Mouse (Mus musculus) lung, postnatal 25 days (tissue): ENCODE measurements around the gene Ptprm.
A peak's percentile ranks its signal among the peaks of the same experiment; 100 is the strongest.

Experiments
- DNase-seq: peaks from one replicate; pipeline ENCODE4 v3.0.0; 2022; ENCODE audit warnings: low spot score

Ptprm gene

DNA sequence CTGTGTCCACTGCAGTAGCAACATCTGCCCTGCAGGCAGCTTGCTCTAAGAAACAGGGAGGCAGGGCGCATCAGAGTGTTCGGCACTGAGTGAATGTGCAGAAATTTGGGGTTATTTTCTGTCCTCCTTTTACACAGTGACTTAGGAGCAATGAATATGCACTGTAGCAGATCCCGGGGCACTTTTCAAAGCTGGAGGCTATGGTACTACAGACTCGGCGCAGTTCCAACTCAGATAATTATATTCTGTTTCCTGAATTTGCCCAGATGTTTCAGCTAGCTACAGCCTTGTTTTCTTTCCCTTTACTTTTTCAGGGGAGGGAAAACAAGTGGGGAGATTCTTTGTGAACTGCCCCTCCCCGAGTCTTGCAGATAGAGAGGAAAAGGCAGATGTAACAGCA is 281.1 kb downstream of the Ptprm start:
- DNase-seq = no peak

DNA sequence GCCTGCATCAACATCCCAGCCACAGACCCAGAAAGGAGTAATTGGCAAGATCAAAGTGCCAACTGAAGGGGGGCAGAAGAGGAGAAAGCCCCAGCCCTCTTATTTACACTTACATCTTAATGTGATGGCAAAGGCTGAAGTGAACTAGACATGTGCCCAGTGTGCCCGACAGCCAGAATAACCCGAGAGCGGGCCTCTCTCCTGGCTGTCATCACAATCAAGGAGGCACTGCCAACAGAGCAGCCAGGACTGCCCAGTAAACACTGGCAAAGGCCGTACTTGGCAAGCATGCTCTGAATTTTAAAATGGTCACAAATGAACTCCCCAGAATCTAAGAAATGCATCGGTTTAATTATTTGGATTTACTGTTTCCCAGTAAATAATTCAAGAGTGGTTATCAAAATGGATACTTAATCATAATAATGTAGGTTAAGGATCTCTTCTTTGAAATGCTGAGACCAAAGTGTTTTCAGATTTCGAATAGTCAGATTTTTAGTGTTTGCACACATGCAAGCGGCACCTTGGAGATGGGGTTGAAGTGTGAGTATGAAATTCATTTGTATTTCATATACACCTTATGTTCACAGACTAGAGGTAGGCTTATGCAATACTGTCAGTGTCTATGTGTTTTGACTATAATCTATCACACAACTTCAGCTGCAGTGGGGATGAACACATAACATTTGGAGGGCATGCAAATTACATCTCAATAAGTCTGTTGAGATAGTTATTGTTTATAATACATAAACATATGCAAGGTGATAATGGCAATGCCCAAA is 282.8 kb downstream of the Ptprm start:
- peak; percentile 20 for DNase-seq

DNA sequence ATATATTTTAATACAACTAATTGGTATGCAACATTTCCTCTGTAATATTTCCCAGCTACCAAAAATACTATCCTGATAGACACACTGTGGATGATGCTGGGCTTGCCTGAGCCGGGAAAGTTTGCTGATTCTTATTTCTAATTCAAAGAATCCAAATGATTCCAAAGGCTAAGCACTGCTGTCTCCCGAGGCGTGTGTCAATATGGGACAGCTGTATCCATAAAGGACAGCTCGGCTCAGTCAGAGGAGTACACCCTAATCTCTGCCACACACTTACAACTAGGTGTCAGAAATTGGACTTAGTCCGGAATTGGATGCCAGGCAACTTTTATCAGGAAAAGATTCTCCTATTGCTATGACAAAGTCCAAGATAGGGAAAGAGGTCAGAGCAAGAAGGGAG is 290.6 kb downstream of the Ptprm start:
- no peak for DNase-seq

DNA sequence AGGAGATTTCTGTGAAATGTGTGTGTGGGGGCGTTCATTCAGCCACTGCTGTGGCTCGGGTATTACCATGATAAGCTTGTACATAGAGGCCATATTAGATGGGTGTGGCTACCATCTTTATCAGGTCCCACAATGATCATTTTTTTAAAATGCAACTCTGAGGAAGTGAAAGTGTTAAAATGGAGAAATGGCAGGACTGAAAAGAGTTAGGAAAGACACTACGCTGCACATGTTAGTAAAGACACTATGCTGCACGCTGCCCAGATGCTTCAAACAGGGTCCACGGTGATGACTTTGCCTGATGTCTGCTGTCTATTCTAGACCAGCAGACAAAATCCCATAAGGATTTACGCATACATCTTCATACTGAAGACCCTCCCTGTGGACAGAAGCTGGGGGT is 298.6 kb downstream of the Ptprm start:
- no peak for DNase-seq

DNA sequence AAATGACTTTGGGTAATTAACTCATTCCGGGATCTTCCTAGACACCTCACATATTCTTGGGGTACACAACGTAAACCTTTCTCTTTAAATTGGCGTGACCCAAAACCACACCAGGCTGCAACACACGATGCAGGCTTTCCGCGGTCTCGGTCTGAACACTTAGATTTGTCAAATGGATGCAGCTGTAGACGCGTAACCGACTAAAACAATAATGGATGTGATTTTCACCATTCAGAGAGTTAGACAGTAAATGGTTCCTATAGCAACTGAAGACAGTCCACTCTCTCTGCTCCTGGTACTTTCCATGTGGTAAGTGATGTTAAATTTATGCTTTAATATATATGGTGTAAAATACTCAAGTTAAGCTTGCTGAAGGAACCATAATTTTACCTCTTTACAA is 300.1 kb downstream of the Ptprm start:
- no peak for DNase-seq

DNA sequence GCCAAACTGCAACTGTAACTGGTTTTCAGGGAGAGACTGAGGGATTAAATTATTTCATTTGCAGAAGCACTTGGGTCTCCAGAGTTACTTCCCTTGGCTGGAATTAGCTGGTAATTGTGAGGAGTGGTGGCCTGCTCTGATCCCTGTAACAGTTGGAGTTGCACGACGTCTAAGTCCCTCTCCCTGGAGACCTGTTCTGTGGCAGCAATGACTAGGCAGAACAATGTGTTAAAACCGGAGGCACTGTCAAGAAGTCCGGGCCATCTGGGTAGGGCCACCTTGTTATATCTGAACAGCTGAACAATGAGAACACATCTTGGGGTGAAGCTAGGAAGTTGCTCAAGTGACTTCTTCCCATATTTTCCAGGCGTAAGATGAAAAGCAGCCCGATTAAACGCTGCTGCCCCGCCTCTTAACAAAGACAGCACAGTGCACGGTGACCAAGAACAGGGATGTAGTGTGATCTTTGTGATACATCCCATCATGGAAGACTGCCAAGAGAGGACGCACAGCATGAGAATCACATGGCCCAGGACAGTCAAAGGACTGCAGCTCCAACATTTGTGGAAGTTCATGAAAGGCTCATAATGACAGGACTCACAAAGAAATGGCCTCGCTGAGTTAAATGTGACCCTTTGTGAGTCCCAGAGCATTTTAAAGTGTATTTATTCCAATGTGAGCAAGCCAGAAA is 301.5 kb downstream of the Ptprm start:
- DNase-seq = no peak

DNA sequence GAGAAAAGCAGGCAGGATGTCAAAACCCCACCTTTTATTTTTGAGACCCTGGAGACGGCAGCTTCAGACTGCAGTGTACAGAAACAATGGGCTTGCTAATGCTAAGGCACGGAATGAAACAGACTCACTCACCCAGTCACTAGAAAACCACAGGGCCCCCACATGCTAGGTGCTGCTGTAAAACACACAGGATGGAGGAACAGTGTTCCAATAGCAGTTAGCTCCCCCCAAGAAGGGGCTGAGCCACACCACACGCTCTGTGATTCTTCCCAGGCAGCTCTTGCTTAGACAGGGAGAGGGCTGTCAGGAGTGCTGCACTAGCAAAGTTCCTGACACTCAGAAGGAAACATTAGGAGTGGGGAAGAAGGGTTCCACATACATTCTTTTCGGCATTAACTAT is 306.6 kb downstream of the Ptprm start:
- no peak for DNase-seq

DNA sequence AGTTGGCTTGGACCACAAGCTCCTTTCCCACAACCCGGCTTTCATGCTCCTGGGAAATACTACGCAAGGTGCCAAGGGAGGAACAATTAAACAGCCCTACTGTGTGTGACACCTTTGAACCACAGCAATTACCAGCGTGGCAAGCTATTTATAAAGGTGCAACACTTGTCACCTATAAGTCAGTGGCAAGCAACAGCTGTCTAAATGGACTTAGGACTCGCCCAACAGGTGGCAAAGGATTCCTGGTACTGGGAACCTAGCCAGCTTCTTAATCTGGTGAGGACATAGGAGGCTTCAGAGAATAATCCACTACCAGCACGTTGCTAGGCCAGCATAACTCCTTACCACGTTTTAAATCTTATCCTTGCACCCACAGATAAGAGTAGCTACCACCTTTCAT is 315.7 kb downstream of the Ptprm start:
- DNase-seq = no peak

DNA sequence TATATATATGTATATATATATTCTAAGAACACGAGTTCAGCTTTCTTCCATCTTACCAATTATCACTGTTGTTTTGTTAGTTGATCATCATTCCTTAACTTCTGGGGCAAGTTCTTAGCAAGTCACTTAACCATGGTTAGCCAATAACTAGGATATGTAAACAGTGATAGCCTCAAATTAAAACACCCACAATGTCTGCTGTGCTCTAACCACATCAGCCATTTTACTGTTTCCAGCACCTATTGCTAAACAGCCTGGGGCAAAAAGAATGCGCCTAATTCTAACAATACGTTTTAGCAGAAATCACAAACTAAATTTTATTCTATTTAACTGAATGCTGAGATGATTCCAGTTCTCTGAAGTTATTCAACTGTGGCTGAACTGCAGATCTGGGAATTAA is 320.7 kb downstream of the Ptprm start:
- DNase-seq = no peak

DNA sequence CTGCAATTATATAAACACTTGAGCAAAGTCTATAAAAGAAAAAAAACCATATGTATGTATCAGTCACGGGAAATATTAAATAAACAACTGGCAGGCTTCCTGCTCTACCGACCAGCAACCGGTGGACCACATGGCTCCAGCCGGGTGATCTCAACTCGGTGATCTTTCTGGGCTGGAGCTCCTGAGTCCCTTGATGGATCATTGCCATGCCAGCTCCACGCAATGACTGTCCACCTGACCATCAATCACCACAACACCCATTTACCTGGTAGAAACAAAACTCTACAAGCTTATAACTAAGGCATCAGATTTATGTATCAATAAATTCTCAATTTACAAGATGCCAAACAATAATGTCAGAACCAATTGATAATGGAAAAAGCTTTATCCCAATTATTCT is 322.2 kb downstream of the Ptprm start:
- DNase-seq = no peak

DNA sequence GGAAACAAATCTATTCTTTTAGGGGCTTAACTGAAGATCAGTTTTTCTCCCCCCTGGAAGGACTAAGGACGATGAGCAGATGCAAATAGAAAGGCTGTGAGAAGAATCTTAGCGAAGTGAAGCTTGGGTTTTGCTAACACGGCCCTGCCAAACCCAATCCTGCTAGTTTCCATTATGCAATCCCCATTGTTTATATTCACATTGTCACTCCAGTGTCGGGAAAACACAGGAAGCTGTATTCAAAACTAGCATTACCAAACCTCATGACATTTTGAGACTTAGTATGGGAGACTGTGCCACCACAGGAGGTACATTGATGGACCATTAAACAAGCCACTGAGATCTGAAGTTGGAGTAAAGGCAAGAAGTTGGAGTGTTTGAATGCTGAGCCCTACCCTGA is 322.9 kb downstream of the Ptprm start:
- peak; percentile 43 for DNase-seq

DNA sequence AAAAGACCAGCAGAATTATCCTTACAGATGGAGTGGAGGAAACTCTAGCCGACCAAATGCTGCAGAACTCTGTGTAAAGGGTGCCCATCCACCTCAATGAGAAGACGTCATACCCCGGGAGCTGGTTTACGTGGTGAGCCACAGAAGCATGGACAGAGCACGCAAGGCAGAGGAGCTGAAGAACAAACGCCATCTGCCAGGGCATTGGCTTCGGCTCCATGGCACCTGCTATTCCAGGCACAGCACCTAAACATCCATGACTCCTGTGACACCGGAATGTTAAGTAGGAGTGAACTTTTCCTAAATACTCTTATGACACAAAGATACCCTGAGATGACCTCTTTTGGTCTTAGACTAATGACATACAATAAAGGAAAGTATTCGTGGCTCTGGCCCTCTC is 327.0 kb downstream of the Ptprm start:
- no peak for DNase-seq

DNA sequence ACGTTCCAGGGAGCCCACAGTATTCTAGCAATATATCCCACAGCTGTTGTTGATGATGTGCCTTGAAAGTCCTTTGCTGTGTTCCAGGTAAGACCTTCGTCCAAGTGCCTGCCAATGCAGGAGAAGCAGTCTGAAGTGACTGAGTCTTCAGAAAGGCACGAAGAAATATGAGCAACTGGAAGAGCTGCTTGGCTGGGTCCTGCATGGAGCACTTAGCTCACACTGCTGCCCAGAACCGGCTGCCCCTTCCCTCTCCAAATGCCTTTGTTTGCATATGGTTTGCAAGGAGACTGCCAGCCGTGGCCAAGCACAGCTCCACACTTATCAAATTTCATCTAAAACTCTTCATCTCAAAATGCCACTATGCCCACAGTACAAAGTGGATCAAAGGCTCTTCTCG is 337.8 kb downstream of the Ptprm start:
- peak; percentile 12 for DNase-seq

DNA sequence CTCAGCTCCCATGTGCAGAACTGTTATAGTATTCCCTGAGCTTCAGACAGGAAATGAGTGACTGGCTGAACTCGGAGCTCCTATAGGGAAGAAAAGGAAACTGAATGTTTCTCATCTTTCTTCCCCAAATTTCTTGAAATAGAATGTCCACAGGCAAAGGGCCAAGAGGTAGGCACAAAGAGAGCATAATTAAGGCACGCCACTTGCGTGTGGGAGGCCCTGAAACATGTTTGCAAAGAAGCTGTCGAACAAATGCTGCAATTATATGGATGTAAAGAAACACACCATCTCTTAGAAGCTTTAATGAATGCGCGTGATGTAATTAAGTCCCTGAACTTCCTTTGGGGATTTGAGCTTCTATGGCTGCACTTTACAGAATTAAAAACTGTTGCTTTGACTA is 341.0 kb downstream of the Ptprm start:
- DNase-seq = no peak

DNA sequence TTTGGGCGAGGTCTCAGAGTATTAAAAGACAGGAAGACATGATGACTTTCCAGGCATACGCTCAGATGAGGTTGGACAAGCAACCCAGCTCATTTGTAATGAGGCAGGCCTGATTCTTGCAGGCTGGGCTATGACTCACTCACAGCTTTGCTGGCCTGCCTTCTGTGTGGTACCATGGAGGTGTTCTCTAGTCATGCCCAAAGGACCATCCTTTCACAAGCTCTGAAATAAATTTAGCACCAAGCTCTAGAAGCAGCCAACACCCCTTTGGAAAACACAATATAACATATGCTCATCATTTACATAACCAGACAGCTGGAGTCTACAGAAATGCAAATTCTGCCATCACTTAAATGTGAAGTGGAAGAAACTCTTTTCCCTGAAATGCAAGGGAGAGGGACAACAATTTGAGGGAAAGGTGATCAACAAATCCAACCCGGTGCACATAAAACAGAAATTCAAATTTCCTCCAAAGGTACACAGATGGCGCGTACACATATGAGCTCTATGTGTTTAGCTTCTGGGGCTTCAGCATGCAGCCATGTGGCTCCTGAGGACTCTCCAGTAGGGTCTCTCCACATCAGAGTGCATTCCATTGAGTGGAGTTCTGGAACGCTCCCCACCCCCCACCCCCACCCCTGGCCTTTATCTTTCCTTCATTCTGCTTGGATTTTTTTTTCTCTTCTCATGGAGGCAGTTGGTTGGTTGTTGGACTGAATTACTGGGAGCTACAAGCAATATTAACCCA is 342.2 kb downstream of the Ptprm start:
- no peak for DNase-seq

DNA sequence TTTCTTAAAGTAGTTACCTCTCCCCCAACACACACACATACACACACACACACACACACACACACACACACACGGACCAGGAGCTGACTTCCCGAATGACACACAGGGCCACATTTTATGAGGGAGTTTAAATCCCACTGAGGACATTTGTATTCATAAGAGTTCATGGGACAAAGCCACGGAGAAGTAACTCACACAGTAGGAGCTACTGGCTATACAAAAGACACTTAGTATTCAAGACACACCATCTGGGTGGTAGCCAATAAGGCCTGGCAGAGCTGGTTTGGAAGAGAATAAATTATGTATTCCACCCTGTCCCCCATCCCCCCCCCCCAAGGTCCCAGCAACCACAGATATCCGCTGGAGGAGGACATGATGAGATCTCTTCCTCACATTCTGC is 344.1 kb downstream of the Ptprm start:
- no peak for DNase-seq

DNA sequence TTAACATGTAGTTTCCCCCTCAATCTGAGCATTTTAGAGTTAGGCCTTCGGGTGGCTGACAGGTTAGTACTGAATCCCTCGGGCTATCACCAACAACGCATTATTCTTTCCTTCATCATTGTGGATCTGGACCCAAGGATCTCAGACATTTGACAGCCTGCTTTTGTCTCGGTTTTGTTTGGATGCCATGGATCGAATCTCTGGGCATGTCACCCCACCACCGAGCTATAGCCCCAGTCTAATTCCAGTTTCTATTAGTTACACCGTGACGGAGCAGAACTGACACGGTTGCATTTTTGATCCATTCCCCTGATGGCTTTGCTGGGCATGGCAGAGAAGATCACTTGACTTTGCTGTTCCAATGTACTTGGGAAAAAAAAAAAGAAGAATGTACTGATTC is 346.1 kb downstream of the Ptprm start:
- DNase-seq = no peak

DNA sequence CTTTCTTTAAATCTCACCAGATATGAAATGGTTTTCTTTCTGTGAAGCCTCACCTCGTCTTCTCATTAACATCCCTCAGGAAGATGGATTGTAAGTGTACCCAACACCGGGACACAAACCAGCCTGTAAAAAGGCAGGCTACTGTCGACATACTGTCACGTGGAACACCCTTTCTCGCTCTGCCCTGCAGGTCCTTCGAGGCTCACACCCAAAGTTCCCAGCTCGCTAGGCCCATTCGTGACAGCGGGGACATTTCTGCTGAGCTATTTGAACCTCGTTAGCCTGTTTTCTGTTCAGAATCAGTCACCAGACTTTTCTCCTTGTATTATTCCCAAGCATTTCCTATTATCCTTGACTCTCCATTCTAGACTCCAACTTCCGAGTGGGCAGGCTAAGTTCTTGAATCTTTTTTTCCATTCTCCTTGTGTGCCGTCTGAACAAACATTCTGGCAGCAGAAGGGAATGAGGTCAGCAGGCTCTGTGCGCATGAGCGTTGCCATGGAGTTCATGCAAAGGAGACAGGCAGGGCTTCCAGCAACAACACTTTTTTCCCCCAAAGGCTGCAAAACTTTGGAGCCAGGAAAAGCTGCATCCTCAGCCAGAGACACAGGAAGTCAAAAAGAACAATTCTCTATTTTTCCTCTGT is 347.4 kb downstream of the Ptprm start:
- peak; percentile 80 for DNase-seq

DNA sequence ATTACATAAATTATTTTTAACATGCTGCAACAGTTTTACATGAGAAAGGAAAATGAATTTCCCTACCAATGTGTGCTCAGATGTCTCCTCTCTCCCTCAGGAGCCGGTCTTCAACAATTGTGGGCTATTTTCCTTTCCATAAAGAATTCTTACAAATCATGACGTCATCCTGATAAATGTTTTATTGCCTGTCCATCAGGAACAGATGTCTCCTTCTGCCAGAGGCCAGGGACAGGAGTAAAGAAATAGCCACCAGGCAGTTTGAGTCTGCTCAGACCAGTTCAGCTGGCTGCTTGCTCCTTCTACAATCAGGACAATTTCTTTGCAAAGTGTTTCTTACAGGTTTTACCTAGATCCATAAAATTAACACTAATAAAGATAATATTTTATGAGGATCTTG is 357.4 kb downstream of the Ptprm start:
- no peak for DNase-seq

DNA sequence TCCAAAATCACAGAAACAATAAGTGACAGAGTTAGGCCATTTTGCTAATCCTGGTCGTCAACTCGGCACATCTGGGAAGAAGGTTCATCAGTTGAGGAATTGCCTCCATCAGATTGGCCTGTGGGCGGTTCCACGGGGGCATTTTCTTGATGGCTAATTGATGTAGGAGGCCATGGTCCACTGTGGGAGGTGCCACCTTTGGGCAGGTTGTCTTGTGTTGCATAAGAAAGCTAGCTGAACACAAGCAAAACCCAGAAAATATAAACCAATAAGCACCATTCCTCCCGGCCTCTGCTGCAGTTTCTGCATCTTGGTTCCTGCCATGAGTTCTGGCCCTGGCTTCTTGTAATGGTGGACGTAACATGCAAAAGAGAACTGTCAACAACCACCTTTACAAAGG is 358.2 kb downstream of the Ptprm start:
- DNase-seq = no peak

DNA sequence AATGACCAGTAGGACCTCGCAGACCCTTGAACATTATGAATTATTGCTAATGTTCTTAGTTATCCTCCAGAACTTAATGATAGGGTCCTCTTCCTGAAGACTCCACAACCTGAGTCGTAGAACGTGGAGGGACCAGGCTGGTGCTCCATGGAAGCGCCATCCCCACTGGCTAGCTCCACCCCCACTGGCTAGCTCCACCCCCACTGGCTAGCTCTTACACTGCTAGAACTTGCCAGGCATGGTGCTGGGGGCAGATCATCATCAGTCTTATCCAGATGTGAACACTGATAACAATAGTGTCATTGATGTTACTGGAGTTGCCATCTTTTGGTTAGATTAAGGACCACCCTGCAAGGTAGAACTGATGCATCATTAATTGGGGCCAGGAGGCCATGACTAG is 362.4 kb downstream of the Ptprm start:
- no peak for DNase-seq

DNA sequence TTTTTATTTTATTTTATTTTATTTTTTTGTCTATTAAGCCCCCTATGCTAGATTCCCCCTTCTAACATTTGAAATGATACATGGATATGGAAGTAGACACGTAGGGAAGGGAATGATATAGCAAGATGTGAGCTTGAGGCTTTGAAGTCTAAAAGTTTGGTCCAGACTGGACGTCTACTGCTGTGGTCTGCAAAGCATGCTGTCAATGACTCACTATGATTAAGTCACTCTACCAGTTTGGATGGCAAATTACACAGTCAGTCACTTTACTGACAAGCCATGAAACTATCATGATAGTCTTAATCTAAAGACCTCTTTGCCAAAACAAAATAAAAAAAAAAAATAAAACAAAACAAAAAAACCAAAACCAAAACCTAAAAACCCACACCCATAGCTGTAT is 363.5 kb downstream of the Ptprm start:
- DNase-seq = no peak

DNA sequence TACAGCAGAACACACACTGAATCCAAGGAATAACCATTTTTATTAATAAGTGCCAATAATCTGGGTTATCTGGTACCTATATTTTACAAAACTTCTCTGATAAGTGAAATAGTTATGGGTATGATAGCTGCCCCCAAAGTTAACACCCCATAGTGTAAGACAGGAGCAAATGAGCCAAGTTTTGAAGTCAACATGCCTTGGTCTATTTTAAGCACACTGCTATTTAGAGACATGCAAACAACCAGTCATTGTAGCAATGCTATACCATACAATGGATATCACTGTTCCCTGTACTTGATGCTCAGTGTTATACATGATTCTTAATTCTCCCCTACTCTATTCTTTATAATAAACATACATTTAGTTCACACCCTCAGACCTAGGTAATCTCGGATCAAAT is 366.2 kb downstream of the Ptprm start:
- DNase-seq = no peak
